Mouse (Mus musculus) lung, postnatal 0 days (tissue): ENCODE data around the gene Chrna10.

Experiments
- CTCF ChIP-seq: IDR thresholded peaks from 2 replicates; pipeline ENCODE4 v1.5.1; 2016; ENCODE audit warnings: antibody characterized with exemption, mild to moderate bottlenecking
- EP300 ChIP-seq: IDR thresholded peaks from 2 replicates; pipeline ENCODE4 v1.6.1; 2016; ENCODE audit warnings: antibody characterized with exemption, mild to moderate bottlenecking, control low read depth

GRCm38 (mm10) chr7:102113151-102113729, 3.4 kb downstream of the Chrna10 start:
- TF ChIP-seq EP300 (no peak), CTCF (no peak)
